Mouse (Mus musculus) midbrain, postnatal 0 days (tissue): Measurements from ENCODE around the gene Btaf1. TPM values are rescaled to one million over a fixed set of nuclear protein-coding genes. Genes with fewer than 3 reads are reported as not detected.

Experiments used
- ATAC-seq: fragments of 200-750 bp; cut with Nextera tagmentation; 2 replicates; pipeline ENCODE4 v1.8.0; 2017; ENCODE audit warnings: moderate number of reproducible peaks, mild to moderate bottlenecking, moderate TSS enrichment, moderate library complexity; ENCODE audit not compliant: low FRiP score
- DNase-seq: peaks from one replicate; pipeline ENCODE4 v3.0.0-alpha.2; 2015; ENCODE audit warnings: low spot score
- H3K27ac ChIP-seq: fragments of 300-500 bp; sonication (generic); 2 replicates; pipeline ENCODE4 v1.5.1; 2014; ENCODE audit warnings: low read depth, mild to moderate bottlenecking, low read length, mixed read lengths
- H3K27me3 ChIP-seq: fragments of 300-500 bp; sonication (generic); 2 replicates; pipeline ENCODE4 v1.6.1; 2014; ENCODE audit warnings: low read length, control low read depth, mixed read lengths; ENCODE audit not compliant: insufficient read depth
- H3K36me3 ChIP-seq: fragments of 300-500 bp; sonication (generic); 2 replicates; pipeline ENCODE4 v1.6.1; 2014; ENCODE audit warnings: low read length, control low read depth, mixed read lengths; ENCODE audit not compliant: insufficient read depth
- H3K4me1 ChIP-seq: fragments of 300-500 bp; sonication (generic); 2 replicates; pipeline ENCODE4 v1.6.1; 2014; ENCODE audit warnings: mild to moderate bottlenecking, control low read depth, antibody characterized with exemption, low read length, mixed read lengths; ENCODE audit not compliant: insufficient read depth
- H3K4me2 ChIP-seq: fragments of 300-500 bp; sonication (generic); 2 replicates; pipeline ENCODE4 v1.6.1; 2014; ENCODE audit warnings: low read depth, mild to moderate bottlenecking, low read length, mixed read lengths; ENCODE audit not compliant: poor library complexity, severe bottlenecking
- H3K4me3 ChIP-seq: fragments of 300-500 bp; sonication (generic); 2 replicates; pipeline ENCODE4 v1.5.1; 2014; ENCODE audit warnings: low read depth, mild to moderate bottlenecking, low read length, moderate library complexity
- H3K9ac ChIP-seq: fragments of 300-500 bp; sonication (generic); replicated peaks from 2 replicates; pipeline ENCODE4 v1.6.1; 2014; ENCODE audit warnings: mild to moderate bottlenecking, low read length, moderate library complexity, mixed read lengths; ENCODE audit not compliant: poor library complexity, severe bottlenecking
- H3K9me3 ChIP-seq: fragments of 300-500 bp; sonication (generic); 2 replicates; pipeline ENCODE4 v1.6.1; 2016; ENCODE audit warnings: low read length, control low read depth
- CTCF ChIP-seq: IDR thresholded peaks from 2 replicates; pipeline ENCODE4 v1.5.1; 2016; ENCODE audit warnings: antibody characterized with exemption, mild to moderate bottlenecking
- WGBS: fragments of 180-500 bp; shearing (Covaris S2); extraction: QIAGEN DNeasy Blood & Tissue Kit; methylation state at CpG from one replicate; pipeline ENCODE4 v1.1.7; 2014; 5-methylcytosine and 5-hydroxymethylcytosine counted together
- polyA plus RNA-seq: library from polyadenylated mRNA; unstranded; fragments of >200 nt; fragmentation: Nextera tagmentation; extraction: Ambion mirVana; gene quantifications from 2 replicates; pipeline ENCODE4 v1.2.1, GENCODE M21; 2015
- total RNA-seq: library from RNA; depleted of rRNA; stranded (reverse); fragments of >200 nt; gene quantifications from 2 replicates; pipeline ENCODE4 v1.2.3, GENCODE M21; 2014

Btaf1 gene
- total and polyA plus RNA-seq, 2 experiments from 2014 or later: 3.5 to 16.4 TPM

DNA sequence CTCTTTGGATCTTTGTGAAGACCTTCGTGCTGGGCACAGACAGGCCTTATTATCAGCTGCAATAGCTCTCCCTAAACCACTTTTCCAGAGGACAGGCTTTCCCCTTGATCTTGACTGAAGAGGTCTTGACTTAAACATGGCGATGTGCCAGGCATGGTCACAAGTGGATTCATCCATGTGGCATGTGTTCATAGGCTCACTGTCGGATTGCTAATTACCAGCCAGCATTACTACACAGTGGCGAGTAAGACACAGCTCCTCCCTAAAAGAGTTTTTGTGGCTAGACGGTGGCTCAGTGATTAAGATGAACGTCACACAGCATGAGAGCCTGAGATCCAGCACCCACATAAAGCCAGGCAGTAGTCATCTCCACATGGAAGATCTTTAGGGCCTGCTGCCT lies 103.9 kb downstream of the Btaf1 start:
- no peak overlapping the region for H3K4me3 ChIP-seq
- H3K27ac ChIP-seq: no peak overlapping the region
- no peaks in the 10 kb centered on the region for H3K9me3 ChIP-seq
- H3K9ac ChIP-seq: no peak overlapping the region
- ATAC-seq (no peak), DNase-seq (peak; percentile 22)
- H3K4me2 ChIP-seq: no peak overlapping the region
- TF ChIP-seq CTCF: no peak
- H3K36me3 ChIP-seq: peaks cover 4% of the 10 kb centered on the region
- WGBS: 65% methylated on average over 6 of the region's 6 CpGs
- H3K27me3 ChIP-seq: no peaks in the 10 kb centered on the region
- H3K4me1 ChIP-seq: no peaks in the 10 kb centered on the region

DNA sequence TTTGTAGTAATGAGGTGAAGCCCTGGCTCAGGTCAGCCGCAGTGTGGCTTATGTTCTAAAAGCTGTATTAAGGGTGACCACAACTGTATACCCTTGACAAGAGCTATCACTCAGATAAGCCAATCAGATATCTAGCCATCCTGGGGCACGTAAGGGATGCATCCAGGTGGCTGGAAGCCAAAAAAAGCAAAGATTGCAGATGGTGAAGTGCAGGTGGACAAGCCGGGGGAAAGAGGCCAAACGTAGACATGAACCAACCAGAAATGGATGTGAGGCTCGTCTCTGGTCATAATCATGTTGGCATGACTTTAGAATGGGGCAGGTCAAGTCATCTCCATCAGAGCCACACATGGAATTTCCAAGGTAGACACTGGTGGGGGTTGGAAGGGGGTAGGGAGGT lies 105.6 kb downstream of the Btaf1 start:
- TF ChIP-seq CTCF: no peak

DNA sequence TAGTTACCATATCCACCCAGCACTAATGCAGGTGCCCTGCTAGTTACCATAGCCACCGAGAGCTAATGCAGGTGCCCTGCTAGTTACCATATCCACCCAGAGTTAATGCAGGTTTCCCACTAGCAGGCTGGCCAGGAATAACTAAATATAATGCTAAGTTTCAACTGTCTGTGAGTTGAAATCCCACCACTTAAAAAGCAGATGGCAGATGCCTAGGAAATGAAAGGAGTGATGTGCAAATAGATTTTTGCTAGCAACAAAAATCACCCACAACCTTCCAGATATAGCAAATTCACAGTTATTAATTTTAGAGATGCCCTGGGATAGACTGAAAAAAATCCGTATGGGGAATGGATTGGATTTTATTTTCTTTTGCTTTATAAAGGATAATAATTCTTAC lies 106.5 kb downstream of the Btaf1 start:
- WGBS: 85% methylated on average over 2 of the region's 2 CpGs
- H3K4me1 ChIP-seq: no peaks in the 10 kb centered on the region
- TF ChIP-seq CTCF: no peak

More for the DNA sequence above, 105.6 kb downstream of the Btaf1 start:
- H3K4me1 ChIP-seq: no peaks in the 10 kb centered on the region
- H3K36me3 ChIP-seq: peaks cover 4% of the 10 kb centered on the region
- H3K4me3 ChIP-seq: no peak overlapping the region
- H3K9ac ChIP-seq: no peak overlapping the region
- no peak for ATAC-seq
- WGBS: 91% methylated on average over 5 of the region's 5 CpGs
- H3K27ac ChIP-seq: no peak overlapping the region
- no peak for DNase-seq
- H3K27me3 ChIP-seq: no peaks in the 10 kb centered on the region
- no peaks in the 10 kb centered on the region for H3K9me3 ChIP-seq
- no peak overlapping the region for H3K4me2 ChIP-seq

DNA sequence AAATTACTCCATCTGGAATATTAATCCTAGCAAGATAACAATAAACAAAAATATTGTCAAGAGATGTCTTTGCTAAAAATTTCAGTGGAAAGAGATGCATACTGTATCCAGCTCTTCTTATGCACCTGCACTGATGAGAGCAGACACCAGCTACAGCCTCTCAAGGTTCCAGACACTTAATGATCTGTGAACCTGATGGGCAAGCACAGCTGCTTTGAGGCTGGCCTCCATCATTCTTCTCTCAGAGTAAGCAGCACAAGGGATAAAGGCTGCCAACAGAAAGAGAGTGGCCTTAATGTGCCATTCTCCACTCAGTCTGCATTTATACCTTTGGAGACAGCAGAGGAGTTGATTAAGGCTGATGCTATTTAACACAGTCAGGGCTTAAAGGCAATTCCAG lies 115.0 kb downstream of the Btaf1 start:
- Histone ChIP-seq H3K27me3 (no peaks in the 10 kb centered on the region), H3K36me3 (peaks cover 11% of the 10 kb centered on the region), H3K4me3 (no peak overlapping the region), H3K9ac (no peak overlapping the region), H3K9me3 (no peaks in the 10 kb centered on the region), H3K4me2 (no peak overlapping the region), H3K27ac (no peak overlapping the region), H3K4me1 (no peaks in the 10 kb centered on the region)
- no peak for TF ChIP-seq CTCF
- no peak for ATAC-seq
- DNase-seq: no peak

More for the DNA sequence above, 106.5 kb downstream of the Btaf1 start:
- Histone ChIP-seq H3K27me3 (no peaks in the 10 kb centered on the region), H3K4me2 (no peak overlapping the region), H3K27ac (no peak overlapping the region), H3K9ac (no peak overlapping the region), H3K36me3 (peaks cover 4% of the 10 kb centered on the region), H3K4me3 (no peak overlapping the region), H3K9me3 (no peaks in the 10 kb centered on the region)
- ATAC-seq (no peak), DNase-seq (no peak)

DNA sequence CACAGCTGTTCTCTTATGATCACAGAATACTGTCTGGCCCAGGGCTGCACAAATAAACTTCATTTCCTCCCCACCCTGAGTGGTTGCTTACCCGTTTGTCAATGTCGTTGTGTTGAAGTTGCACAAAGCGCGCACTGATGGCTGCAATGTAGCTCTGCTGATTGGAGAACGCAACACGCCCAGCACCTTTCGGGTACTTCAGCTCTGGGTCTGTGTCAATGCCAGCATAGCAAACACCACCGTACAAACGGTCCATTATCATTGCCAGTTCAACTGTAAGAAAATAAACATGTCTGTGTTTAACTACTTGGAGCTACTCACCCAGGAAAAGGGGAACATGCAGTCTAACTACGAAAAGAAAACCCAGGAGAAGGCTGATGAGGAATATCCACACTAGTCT lies 118.6 kb downstream of the Btaf1 start:
- DNase-seq (no peak), ATAC-seq (no peak)
- peaks cover 18% of the 10 kb centered on the region; the same call in 1 of the 2 replicates for H3K36me3 ChIP-seq
- no peak overlapping the region for H3K4me3 ChIP-seq
- no peaks in the 10 kb centered on the region for H3K27me3 ChIP-seq
- no peak overlapping the region for H3K9ac ChIP-seq
- no peaks in the 10 kb centered on the region for H3K9me3 ChIP-seq
- no peak for TF ChIP-seq CTCF
- 86% methylated on average over 10 of the region's 10 CpGs for WGBS
- no peak overlapping the region for H3K4me2 ChIP-seq
- no peaks in the 10 kb centered on the region for H3K4me1 ChIP-seq
- H3K27ac ChIP-seq: no peak overlapping the region

DNA sequence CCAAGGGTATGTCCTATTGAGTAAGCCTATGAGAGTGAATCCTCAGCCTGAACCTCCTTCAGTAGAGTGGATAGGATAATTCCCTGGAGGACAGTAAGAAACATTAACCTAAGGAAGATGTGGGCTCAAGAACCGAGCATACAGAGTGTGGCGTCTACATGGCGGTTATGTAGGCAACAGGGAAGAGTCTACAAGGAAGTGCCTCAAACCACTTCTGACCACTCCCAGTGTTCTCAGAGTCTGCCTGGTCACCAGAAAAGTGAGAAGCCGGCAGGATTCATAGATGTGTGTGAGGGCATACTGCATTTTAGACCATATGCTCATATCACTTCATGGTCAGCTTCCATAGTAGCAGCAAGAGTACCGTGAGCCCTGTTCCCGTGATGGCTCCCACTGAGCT lies 122.6 kb downstream of the Btaf1 start:
- H3K36me3 ChIP-seq: peaks cover 12% of the 10 kb centered on the region; the same call in 1 of the 2 replicates
- no peaks in the 10 kb centered on the region for H3K9me3 ChIP-seq
- no peaks in the 10 kb centered on the region for H3K27me3 ChIP-seq
- H3K4me3 ChIP-seq: no peak overlapping the region
- DNase-seq (no peak), ATAC-seq (no peak)
- H3K4me1 ChIP-seq: no peaks in the 10 kb centered on the region
- no peak overlapping the region for H3K9ac ChIP-seq
- WGBS: 89% methylated on average over 6 of the region's 6 CpGs
- no peak overlapping the region for H3K4me2 ChIP-seq
- H3K27ac ChIP-seq: no peak overlapping the region
- no peak for TF ChIP-seq CTCF
